Mouse (Mus musculus) hindbrain, embryonic 10.5 days (tissue): ENCODE data around the gene Chchd10. TPM values are rescaled to one million over a fixed set of nuclear protein-coding genes. Genes with fewer than 3 reads are reported as not detected.

Experiments
- DNase-seq: peaks from one replicate; pipeline ENCODE4 v3.0.0-alpha.2; 2017; ENCODE audit warnings: low spot score
- H3K27ac ChIP-seq: fragments of 300-500 bp; sonication (generic); 2 replicates; pipeline ENCODE4 v1.5.1; 2016; ENCODE audit warnings: mild to moderate bottlenecking, moderate library complexity
- H3K27me3 ChIP-seq: fragments of 300-500 bp; sonication (generic); 2 replicates; pipeline ENCODE4 v1.6.1; 2016; ENCODE audit warnings: mild to moderate bottlenecking; ENCODE audit not compliant: poor library complexity, insufficient read depth, severe bottlenecking
- H3K36me3 ChIP-seq: fragments of 300-500 bp; sonication (generic); 2 replicates; pipeline ENCODE4 v1.6.1; 2016; ENCODE audit warnings: mild to moderate bottlenecking, moderate library complexity
- H3K4me1 ChIP-seq: fragments of 300-500 bp; sonication (generic); replicated peaks from 2 replicates; pipeline ENCODE4 v1.6.1; 2016; ENCODE audit warnings: mild to moderate bottlenecking
- H3K4me3 ChIP-seq: fragments of 300-500 bp; sonication (generic); 2 replicates; pipeline ENCODE4 v1.5.1; 2016; ENCODE audit warnings: mild to moderate bottlenecking, moderate library complexity
- H3K9me3 ChIP-seq: fragments of 300-500 bp; sonication (generic); 2 replicates; pipeline ENCODE4 v1.6.1; 2016; ENCODE audit warnings: mild to moderate bottlenecking, moderate library complexity
- WGBS: fragments of 180-500 bp; shearing (Covaris S2); methylation state at CpG from one replicate; pipeline ENCODE4 v1.1.7; 2016; 5-methylcytosine and 5-hydroxymethylcytosine counted together
- polyA plus RNA-seq: library from polyadenylated mRNA; unstranded; fragments of >200 nt; fragmentation: Nextera tagmentation; extraction: Ambion mirVana; gene quantifications from 2 replicates; pipeline ENCODE4 v1.2.1, GENCODE M21; 2016

Gene Chchd10
- polyA plus RNA-seq, 1 experiment from 2014 or later: 13.1 TPM

GRCm38 (mm10) chr10:75945213-75945612 lies 12.3 kb downstream of the Chchd10 start:
- no peak for DNase-seq
- Histone ChIP-seq H3K9me3 (no peaks in the 10 kb centered on the region), H3K27me3 (peaks cover 33% of the 10 kb centered on the region), H3K4me1 (peaks cover 34% of the 10 kb centered on the region), H3K36me3 (no peaks in the 10 kb centered on the region), H3K4me3 (no peak overlapping the region), H3K27ac (no peak overlapping the region)
- WGBS: 92% methylated on average over 7 of the region's 7 CpGs

GRCm38 (mm10) chr10:75945896-75946295 lies 13.0 kb downstream of the Chchd10 start:
- no peak for DNase-seq
- H3K4me3 ChIP-seq: no peak overlapping the region
- 85% methylated on average over 7 of the region's 7 CpGs for WGBS
- H3K36me3 ChIP-seq: no peaks in the 10 kb centered on the region
- H3K27me3 ChIP-seq: peaks cover 30% of the 10 kb centered on the region
- no peaks in the 10 kb centered on the region for H3K9me3 ChIP-seq
- no peak overlapping the region for H3K27ac ChIP-seq
- peaks cover 34% of the 10 kb centered on the region for H3K4me1 ChIP-seq

- H3K27me3 ChIP-seq: peaks cover 30% of the 10 kb centered on the region
- no peaks in the 10 kb centered on the region for H3K36me3 ChIP-seq
- WGBS: 78% methylated on average over 5 of the region's 5 CpGs
- no peaks in the 10 kb centered on the region for H3K9me3 ChIP-seq
- H3K4me1 ChIP-seq: peaks cover 30% of the 10 kb centered on the region
- DNase-seq: no peak
- H3K27ac ChIP-seq: no peak overlapping the region
- H3K4me3 ChIP-seq: no peak overlapping the region
These were observed 15.1 kb downstream of the Chchd10 start for GRCm38 (mm10) chr10:75948079-75948478.

- H3K27me3 ChIP-seq: peaks cover 34% of the 10 kb centered on the region
- no peaks in the 10 kb centered on the region for H3K9me3 ChIP-seq
- H3K27ac ChIP-seq: no peak overlapping the region
- 82% methylated on average over 22 of the region's 22 CpGs for WGBS
- no peak for DNase-seq
- no peaks in the 10 kb centered on the region for H3K36me3 ChIP-seq
- no peak overlapping the region for H3K4me3 ChIP-seq
- H3K4me1 ChIP-seq: peaks cover 24% of the 10 kb centered on the region
These were observed 16.4 kb downstream of the Chchd10 start for GRCm38 (mm10) chr10:75949053-75950045.

GRCm38 (mm10) chr10:75950791-75951210 lies 17.9 kb downstream of the Chchd10 start:
- Histone ChIP-seq H3K4me1 (peaks cover 26% of the 10 kb centered on the region), H3K9me3 (no peaks in the 10 kb centered on the region), H3K27me3 (peaks cover 36% of the 10 kb centered on the region), H3K36me3 (no peaks in the 10 kb centered on the region), H3K4me3 (peak overlapping the region; percentile 56), H3K27ac (peak overlapping the region; percentile 75)
- 2% methylated on average over 23 of the region's 23 CpGs for WGBS
- DNase-seq: peak; percentile 48

GRCm38 (mm10) chr10:75951424-75952050 lies 18.6 kb downstream of the Chchd10 start:
- DNase-seq: no peak
- Histone ChIP-seq H3K36me3 (no peaks in the 10 kb centered on the region), H3K4me1 (peaks cover 26% of the 10 kb centered on the region), H3K9me3 (no peaks in the 10 kb centered on the region), H3K4me3 (peak overlapping the region; percentile 56), H3K27me3 (peaks cover 36% of the 10 kb centered on the region), H3K27ac (peak overlapping the region; percentile 75; the same call in 1 of the 2 replicates)
- WGBS: 5% methylated on average over 13 of the region's 13 CpGs

- DNase-seq: no peak
- H3K36me3 ChIP-seq: no peaks in the 10 kb centered on the region
- WGBS: 27% methylated on average over 20 of the region's 20 CpGs
- peaks cover 17% of the 10 kb centered on the region for H3K27me3 ChIP-seq
- peak within 1 kb of the TSS; percentile 38 for H3K4me3 ChIP-seq
- H3K27ac ChIP-seq: 0 out of 2 replicates have a peak within 1 kb of the TSS, but pooled peaks have one; percentile 53
- H3K4me1 ChIP-seq: peaks cover 31% of the 10 kb centered on the region
- no peaks in the 10 kb centered on the region for H3K9me3 ChIP-seq
These were observed 21.5 kb downstream of the Chchd10 start, which contains the start of gene Gm5134 for GRCm38 (mm10) chr10:75954381-75954811. Gm5134 (plus strand) TSS chr10:75954514.

- Histone ChIP-seq H3K27ac (no peak overlapping the region), H3K27me3 (no peaks in the 10 kb centered on the region), H3K4me3 (no peak overlapping the region), H3K9me3 (no peaks in the 10 kb centered on the region), H3K36me3 (no peaks in the 10 kb centered on the region), H3K4me1 (peaks cover 7% of the 10 kb centered on the region; the same call in 1 of the 2 replicates)
- WGBS: 88% methylated on average over 10 of the region's 10 CpGs
- DNase-seq: no peak
These were observed 40.9 kb downstream of the Chchd10 start for GRCm38 (mm10) chr10:75973846-75974245.

- no peak for DNase-seq
- Histone ChIP-seq H3K4me3 (no peak overlapping the region), H3K4me1 (peaks cover 7% of the 10 kb centered on the region; the same call in 1 of the 2 replicates), H3K27me3 (no peaks in the 10 kb centered on the region), H3K9me3 (no peaks in the 10 kb centered on the region), H3K36me3 (no peaks in the 10 kb centered on the region), H3K27ac (no peak overlapping the region)
- 75% methylated on average over 5 of the region's 5 CpGs for WGBS
These were observed 42.3 kb downstream of the Chchd10 start for GRCm38 (mm10) chr10:75975216-75975615.

GRCm38 (mm10) chr10:75978119-75978834 lies 45.3 kb downstream of the Chchd10 start:
- Histone ChIP-seq H3K27ac (no peak overlapping the region), H3K4me1 (peaks cover 7% of the 10 kb centered on the region; the same call in 1 of the 2 replicates), H3K4me3 (no peak overlapping the region), H3K27me3 (no peaks in the 10 kb centered on the region), H3K9me3 (no peaks in the 10 kb centered on the region), H3K36me3 (no peaks in the 10 kb centered on the region)
- 45% methylated on average over 10 of the region's 10 CpGs for WGBS
- no peak for DNase-seq

- WGBS: 89% methylated on average over 5 of the region's 5 CpGs
- H3K27ac ChIP-seq: no peak overlapping the region
- no peaks in the 10 kb centered on the region for H3K27me3 ChIP-seq
- no peak overlapping the region for H3K4me3 ChIP-seq
- no peaks in the 10 kb centered on the region for H3K36me3 ChIP-seq
- no peak for DNase-seq
- peaks cover 7% of the 10 kb centered on the region; the same call in 1 of the 2 replicates for H3K4me1 ChIP-seq
- H3K9me3 ChIP-seq: no peaks in the 10 kb centered on the region
These were observed 45.9 kb downstream of the Chchd10 start for GRCm38 (mm10) chr10:75978835-75979157.

GRCm38 (mm10) chr10:75979432-75979831 lies 46.5 kb downstream of the Chchd10 start:
- H3K27ac ChIP-seq: no peak overlapping the region
- DNase-seq: no peak
- H3K4me3 ChIP-seq: no peak overlapping the region
- H3K36me3 ChIP-seq: no peaks in the 10 kb centered on the region
- peaks cover 7% of the 10 kb centered on the region; the same call in 1 of the 2 replicates for H3K4me1 ChIP-seq
- no peaks in the 10 kb centered on the region for H3K9me3 ChIP-seq
- no peaks in the 10 kb centered on the region for H3K27me3 ChIP-seq
- WGBS: 89% methylated on average over 3 of the region's 3 CpGs
